Mouse (Mus musculus): ENCODE data around the gene Olfr466.

- peak; percentile 82 for TF ChIP-seq CTCF (IDR thresholded peaks at IDR 0.05; ENCODE audit: low read depth)
- TF ChIP-seq EP300 (IDR thresholded peaks at IDR 0.05; ENCODE audit: low read depth): no peak
Measured at GRCm38 (mm10) chr13:65175734-65176471, 25.9 kb downstream of the Olfr466 start.

All from liver, embryonic 14.5 days (tissue).